In genomic region chr6:142567452-142567851, GRCm38 (mm10) we compare ENCODE assay signal across 9 mouse cellular contexts. TPM values are rescaled to one million over a fixed set of nuclear protein-coding genes. Genes with fewer than 3 reads are reported as not detected.
DNase-seq lines count a peak whose midpoint lies in the region; ATAC-seq and TF ChIP-seq lines count a peak whose summit lies in the region.
"Had no signal": no experiment of that assay in that cellular context is flagged by ENCODE, and none has a peak within 500 bp of the region (broad histone marks: within the 10 kb centered on the region; RNA-seq: fewer than 3 reads in every experiment).

No protein-coding gene starts in this region.

- 40% methylated on average over 5 of the region's 5 CpGs for WGBS in spleen, adult 2 months
- 5% methylated on average over 5 of the region's 5 CpGs for WGBS in lung, embryonic 15.5 days

- peak; percentile 7 to 17 for DNase-seq in spleen, adult 2 months (ENCODE audit: low read depth in 1 of 2, low spot score in 2 of 2)
- DNase-seq in spleen, adult 12 weeks (ENCODE audit: low spot score), result no peak
- peak; percentile 65 for DNase-seq in heart, postnatal 4 days
- no peak for DNase-seq in layer of hippocampus, postnatal 14 days (ENCODE audit: low spot score in 2 of 2)
- DNase-seq in cerebellum, postnatal 36 days, result no peak
- DNase-seq in MN1 (ENCODE audit: low spot score), result no peak

- H3K4me2 ChIP-seq in lung, embryonic 15.5 days, result peak overlapping the region; percentile 14; the same call in 1 of the 2 replicates

- H3K4me3 ChIP-seq in spleen, adult 2 months (ENCODE audit: extremely low read depth, insufficient read depth, insufficient read length), result no peak overlapping the region
- no peak overlapping the region for H3K4me3 ChIP-seq in lung, embryonic 15.5 days
- H3K4me3 ChIP-seq: forebrain, embryonic 10.5 days; megakaryocyte, embryonic 14.5 days had no signal

- no peak for TF ChIP-seq POLR2A in spleen, adult 2 months (IDR thresholded peaks at IDR 0.05; ENCODE audit: low read depth, low read length)

- no peak overlapping the region for H3K27ac ChIP-seq in spleen, adult 2 months (ENCODE audit: insufficient read depth, low read length)
- no peak overlapping the region for H3K27ac ChIP-seq in lung, embryonic 15.5 days
- H3K27ac ChIP-seq: forebrain, embryonic 10.5 days had no signal

- no peak for TF ChIP-seq CTCF in spleen, adult 2 months (IDR thresholded peaks at IDR 0.05; ENCODE audit: extremely low read depth, insufficient read depth, insufficient read length, insufficient replicate concordance)

- H3K9me3 ChIP-seq in lung, embryonic 15.5 days, result no peaks in the 10 kb centered on the region
- H3K9me3 ChIP-seq: forebrain, embryonic 10.5 days had no signal

- no peaks in the 10 kb centered on the region for H3K36me3 ChIP-seq in spleen, adult 2 months (ENCODE audit: control insufficient read depth, insufficient read depth, low read length)
- no peaks in the 10 kb centered on the region for H3K36me3 ChIP-seq in lung, embryonic 15.5 days
- H3K36me3 ChIP-seq: forebrain, embryonic 10.5 days had no signal

- H3K9ac ChIP-seq in lung, embryonic 15.5 days, result no peak overlapping the region

- peak; percentile 46; the same call in 1 of the 2 replicates for ATAC-seq in lung, embryonic 15.5 days (ENCODE audit: borderline replicate concordance, extremely low read depth, low FRiP score, low TSS enrichment)

- H3K27me3 ChIP-seq in spleen, adult 2 months (ENCODE audit: control insufficient read depth, insufficient read depth, low read length), result peaks cover 11% of the 10 kb centered on the region; the same call in 1 of the 2 replicates
- peaks cover 32% of the 10 kb centered on the region for H3K27me3 ChIP-seq in lung, embryonic 15.5 days

- no peaks in the 10 kb centered on the region for H3K4me1 ChIP-seq in spleen, adult 2 months (ENCODE audit: control insufficient read depth, insufficient read depth, insufficient read length)
- H3K4me1 ChIP-seq in lung, embryonic 15.5 days, result peaks cover 23% of the 10 kb centered on the region

RNA-seq across cellular contexts. Expression of gene Kcnj8, which starts 4.0 kb away (rescaled TPM):
- 12.0 and 12.8 TPM in 2 replicates for polyA plus RNA-seq in spleen, adult 2 months (2012; rRNA removed)
- total RNA-seq in heart, postnatal 4 days (2021), result 10 to 100 TPM; 20.7 to 21.7 TPM
- 18.3 and 19.7 TPM in 2 replicates for polyA plus RNA-seq in lung, embryonic 15.5 days (2015; fragmentation: Nextera tagmentation; extraction: Ambion mirVana)
- 1 to 10 TPM; 2.8 to 4.1 TPM for total RNA-seq in layer of hippocampus, postnatal 14 days (2021)

RNA-seq across cellular contexts. Expression of gene Ldhb, which starts 59.7 kb away (rescaled TPM):
- 5.6 and 5.8 TPM in 2 replicates for polyA plus RNA-seq in spleen, adult 2 months (2012; rRNA removed)
- 1,000 to 10,000 TPM; 1,364 to 1,397 TPM for total RNA-seq in heart, postnatal 4 days (2021)
- 252 and 254 TPM in 2 replicates for polyA plus RNA-seq in lung, embryonic 15.5 days (2015; fragmentation: Nextera tagmentation; extraction: Ambion mirVana)
- total RNA-seq in layer of hippocampus, postnatal 14 days (2021), result 100 to 1,000 TPM; 450 to 461 TPM

Comparison
In these comparisons a context has a peak if more than half of its experiments do, and no peak if none do; other contexts are left out.
1. DNase-seq: peak in spleen, adult 2 months (2 of 2) and heart, postnatal 4 days (single experiment); none in spleen, adult 12 weeks (single experiment), layer of hippocampus, postnatal 14 days (0 of 2), cerebellum, postnatal 36 days (0 of 2) and MN1 (single experiment).
2. RNA of gene Kcnj8, which starts 4.0 kb away (total RNA-seq): 20.7 to 21.7 TPM in heart, postnatal 4 days; 2.8 to 4.1 TPM in layer of hippocampus, postnatal 14 days; every median in the first group is over 4 times any median in the second.